Mouse (Mus musculus): ENCODE data around the gene Tespa1. TPM values are rescaled to one million over a fixed set of nuclear protein-coding genes. Genes with fewer than 3 reads are reported as not detected.
"Not testable (repeated sequence)": the region's sequence is repeated elsewhere in the genome, so short reads cannot be mapped to it uniquely, and the experiment has no call there.

Gene Tespa1
- polyA plus RNA-seq, 1 experiment from 2014 or later = 8.1 TPM

- 70% methylated on average over 1 of the region's 1 CpGs for WGBS
- no peak for ATAC-seq (replicated peaks; ENCODE audit: extremely low read depth, insufficient read depth, low FRiP score)
These were observed 8.0 kb downstream of the Tespa1 start for GRCm38 (mm10) chr10:130330711-130331110.

DNA sequence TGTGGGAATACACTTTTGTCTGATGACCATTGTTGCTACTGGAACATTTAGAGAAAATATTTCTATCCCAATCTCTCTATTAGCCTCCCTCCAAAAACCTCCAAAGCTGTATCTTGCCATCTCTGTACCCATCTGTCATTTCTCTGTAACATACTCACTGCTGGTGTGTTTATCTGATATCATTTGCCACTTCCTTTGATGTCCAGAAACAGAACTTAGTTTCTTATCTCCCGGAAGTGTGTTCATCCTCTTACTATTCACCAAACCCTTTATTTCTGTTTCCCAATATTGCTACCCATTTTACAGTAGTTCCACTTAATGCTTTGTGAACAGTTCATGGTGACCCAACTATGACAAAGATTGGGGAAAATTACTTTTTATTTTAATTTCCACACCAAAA, 13.7 kb downstream of the Tespa1 start:
- H3K9ac ChIP-seq (ENCODE audit: low read length) = no peak overlapping the region
- no peak for ATAC-seq (replicated peaks; ENCODE audit: extremely low read depth, insufficient read depth, low FRiP score)
- H3K9me3 ChIP-seq (replicated peaks; ENCODE audit: control insufficient read depth, low read length) = no peaks in the 10 kb centered on the region
- H3K27me3 ChIP-seq (ENCODE audit: control insufficient read depth, insufficient read depth, low read length) = no peaks in the 10 kb centered on the region
- no peaks in the 10 kb centered on the region for H3K4me1 ChIP-seq (ENCODE audit: control insufficient read depth, insufficient read depth, low read length)
- 60% methylated on average over 1 of the region's 1 CpGs for WGBS
- H3K27ac ChIP-seq (ENCODE audit: low read length) = no peak overlapping the region
- H3K4me3 ChIP-seq (ENCODE audit: low read length) = no peak overlapping the region
- H3K4me2 ChIP-seq (ENCODE audit: low read depth, low read length) = no peak overlapping the region
- H3K36me3 ChIP-seq (ENCODE audit: control insufficient read depth, insufficient read depth) = no peaks in the 10 kb centered on the region

More at GRCm38 (mm10) chr10:130330711-130331110, 8.0 kb downstream of the Tespa1 start:
- no peak overlapping the region for H3K9ac ChIP-seq (ENCODE audit: low read length)
- no peaks in the 10 kb centered on the region for H3K27me3 ChIP-seq (ENCODE audit: control insufficient read depth, insufficient read depth, low read length)
- H3K27ac ChIP-seq (ENCODE audit: low read length) = no peak overlapping the region
- H3K4me3 ChIP-seq (ENCODE audit: low read length) = no peak overlapping the region
- no peaks in the 10 kb centered on the region for H3K36me3 ChIP-seq (ENCODE audit: control insufficient read depth, insufficient read depth)
- H3K4me2 ChIP-seq (ENCODE audit: low read depth, low read length) = no peak overlapping the region
- no peaks in the 10 kb centered on the region for H3K4me1 ChIP-seq (ENCODE audit: control insufficient read depth, insufficient read depth, low read length)
- H3K9me3 ChIP-seq (replicated peaks; ENCODE audit: control insufficient read depth, low read length) = no peaks in the 10 kb centered on the region

GRCm38 (mm10) chr10:130337581-130337980, 14.9 kb downstream of the Tespa1 start:
- 52% methylated on average over 2 of the region's 2 CpGs for WGBS
- H3K9ac ChIP-seq (ENCODE audit: low read length) = no peak overlapping the region
- no peaks in the 10 kb centered on the region for H3K36me3 ChIP-seq (ENCODE audit: control insufficient read depth, insufficient read depth)

GRCm38 (mm10) chr10:130340050-130340449, 17.4 kb downstream of the Tespa1 start:
- WGBS = 79% methylated on average over 4 of the region's 4 CpGs
- not testable (repeated sequence) for H3K9me3 ChIP-seq (replicated peaks; ENCODE audit: control insufficient read depth, low read length); H3K27ac ChIP-seq (ENCODE audit: low read length); H3K4me2 ChIP-seq (ENCODE audit: low read depth, low read length); ATAC-seq (replicated peaks; ENCODE audit: extremely low read depth, insufficient read depth, low FRiP score); H3K36me3 ChIP-seq (ENCODE audit: control insufficient read depth, insufficient read depth); H3K4me3 ChIP-seq (ENCODE audit: low read length); H3K9ac ChIP-seq (ENCODE audit: low read length); H3K4me1 ChIP-seq (ENCODE audit: control insufficient read depth, insufficient read depth, low read length); H3K27me3 ChIP-seq (ENCODE audit: control insufficient read depth, insufficient read depth, low read length)

More at GRCm38 (mm10) chr10:130337581-130337980, 14.9 kb downstream of the Tespa1 start:
- no peaks in the 10 kb centered on the region for H3K27me3 ChIP-seq (ENCODE audit: control insufficient read depth, insufficient read depth, low read length)
- no peaks in the 10 kb centered on the region for H3K4me1 ChIP-seq (ENCODE audit: control insufficient read depth, insufficient read depth, low read length)
- no peak overlapping the region; the same call in 1 of the 2 replicates for H3K27ac ChIP-seq (ENCODE audit: low read length)
- no peak overlapping the region for H3K4me3 ChIP-seq (ENCODE audit: low read length)
- H3K9me3 ChIP-seq (replicated peaks; ENCODE audit: control insufficient read depth, low read length) = no peaks in the 10 kb centered on the region
- ATAC-seq (replicated peaks; ENCODE audit: extremely low read depth, insufficient read depth, low FRiP score) = no peak
- no peak overlapping the region for H3K4me2 ChIP-seq (ENCODE audit: low read depth, low read length)

- no peak overlapping the region for H3K27ac ChIP-seq (ENCODE audit: low read length)
- no peak overlapping the region for H3K4me3 ChIP-seq (ENCODE audit: low read length)
- 61% methylated on average over 1 of the region's 1 CpGs for WGBS
- H3K9ac ChIP-seq (ENCODE audit: low read length) = no peak overlapping the region
- H3K27me3 ChIP-seq (ENCODE audit: control insufficient read depth, insufficient read depth, low read length) = no peaks in the 10 kb centered on the region
- no peak overlapping the region for H3K4me2 ChIP-seq (ENCODE audit: low read depth, low read length)
- no peaks in the 10 kb centered on the region for H3K9me3 ChIP-seq (replicated peaks; ENCODE audit: control insufficient read depth, low read length)
- H3K36me3 ChIP-seq (ENCODE audit: control insufficient read depth, insufficient read depth) = no peaks in the 10 kb centered on the region
- ATAC-seq (replicated peaks; ENCODE audit: extremely low read depth, insufficient read depth, low FRiP score) = no peak
- no peaks in the 10 kb centered on the region for H3K4me1 ChIP-seq (ENCODE audit: control insufficient read depth, insufficient read depth, low read length)
These were observed 21.4 kb downstream of the Tespa1 start for GRCm38 (mm10) chr10:130344056-130344455.

- Histone ChIP-seq H3K27me3 (ENCODE audit: control insufficient read depth, insufficient read depth, low read length) (no peaks in the 10 kb centered on the region), H3K36me3 (ENCODE audit: control insufficient read depth, insufficient read depth) (no peaks in the 10 kb centered on the region), H3K9me3 (replicated peaks; ENCODE audit: control insufficient read depth, low read length) (no peaks in the 10 kb centered on the region), H3K4me3 (ENCODE audit: low read length) (no peak overlapping the region), H3K4me1 (ENCODE audit: control insufficient read depth, insufficient read depth, low read length) (no peaks in the 10 kb centered on the region), H3K9ac (ENCODE audit: low read length) (no peak overlapping the region), H3K27ac (ENCODE audit: low read length) (no peak overlapping the region), H3K4me2 (ENCODE audit: low read depth, low read length) (no peak overlapping the region)
- 58% methylated on average over 2 of the region's 2 CpGs for WGBS
- no peak for ATAC-seq (replicated peaks; ENCODE audit: extremely low read depth, insufficient read depth, low FRiP score)
These were observed 40.9 kb downstream of the Tespa1 start for GRCm38 (mm10) chr10:130363438-130364164.

DNA sequence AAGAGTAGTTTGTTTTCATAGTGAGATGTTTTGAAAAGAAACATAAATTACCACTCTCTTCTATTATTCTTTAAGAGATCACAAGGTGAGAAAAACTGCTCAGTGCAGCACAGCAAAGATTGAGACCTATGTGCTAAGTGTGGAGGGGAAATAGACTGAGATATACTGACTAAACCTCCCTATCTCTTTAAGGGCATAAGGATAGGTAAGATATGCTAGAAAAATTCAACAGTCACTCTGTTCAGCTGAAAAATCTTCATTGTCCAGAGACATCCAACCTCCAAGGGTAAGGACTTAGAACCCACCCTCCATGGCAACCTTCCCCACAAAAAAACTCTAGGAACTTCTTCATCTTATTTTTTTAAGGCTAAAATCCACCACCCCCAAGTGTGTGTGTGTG, 42.1 kb downstream of the Tespa1 start:
- H3K4me3 ChIP-seq (ENCODE audit: low read length) = no peak overlapping the region
- no peaks in the 10 kb centered on the region for H3K9me3 ChIP-seq (replicated peaks; ENCODE audit: control insufficient read depth, low read length)
- no peaks in the 10 kb centered on the region for H3K36me3 ChIP-seq (ENCODE audit: control insufficient read depth, insufficient read depth)
- no peak overlapping the region for H3K27ac ChIP-seq (ENCODE audit: low read length)
- no peak for ATAC-seq (replicated peaks; ENCODE audit: extremely low read depth, insufficient read depth, low FRiP score)
- no peaks in the 10 kb centered on the region for H3K4me1 ChIP-seq (ENCODE audit: control insufficient read depth, insufficient read depth, low read length)
- H3K9ac ChIP-seq (ENCODE audit: low read length) = no peak overlapping the region
- no peak overlapping the region for H3K4me2 ChIP-seq (ENCODE audit: low read depth, low read length)
- no peaks in the 10 kb centered on the region for H3K27me3 ChIP-seq (ENCODE audit: control insufficient read depth, insufficient read depth, low read length)

DNA sequence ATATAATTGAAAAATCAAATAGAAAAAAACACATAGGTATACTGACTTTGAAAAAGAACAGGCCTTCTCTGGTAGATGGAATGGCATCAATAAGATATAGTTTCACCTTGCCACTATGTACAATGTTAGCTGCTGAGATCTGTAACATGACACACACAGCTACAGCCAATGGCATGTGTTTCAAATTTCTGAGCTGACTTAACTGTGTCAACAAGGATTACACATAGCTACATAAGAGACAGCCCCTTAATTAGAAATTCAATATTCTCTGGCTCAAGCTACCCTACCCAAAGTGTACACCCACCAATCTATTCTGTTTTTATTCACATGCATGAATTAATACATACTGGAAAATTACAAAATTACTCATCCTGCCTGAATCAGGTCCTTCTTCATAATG, 45.7 kb downstream of the Tespa1 start:
- H3K27ac ChIP-seq (ENCODE audit: low read length) = no peak overlapping the region
- no peak for ATAC-seq (replicated peaks; ENCODE audit: extremely low read depth, insufficient read depth, low FRiP score)
- H3K9ac ChIP-seq (ENCODE audit: low read length) = no peak overlapping the region
- H3K9me3 ChIP-seq (replicated peaks; ENCODE audit: control insufficient read depth, low read length) = no peaks in the 10 kb centered on the region
- no peaks in the 10 kb centered on the region for H3K27me3 ChIP-seq (ENCODE audit: control insufficient read depth, insufficient read depth, low read length)
- no peaks in the 10 kb centered on the region for H3K4me1 ChIP-seq (ENCODE audit: control insufficient read depth, insufficient read depth, low read length)
- no peaks in the 10 kb centered on the region for H3K36me3 ChIP-seq (ENCODE audit: control insufficient read depth, insufficient read depth)
- H3K4me2 ChIP-seq (ENCODE audit: low read depth, low read length) = no peak overlapping the region
- no peak overlapping the region for H3K4me3 ChIP-seq (ENCODE audit: low read length)

- Histone ChIP-seq H3K9ac (ENCODE audit: low read length) (no peak overlapping the region), H3K4me2 (ENCODE audit: low read depth, low read length) (no peak overlapping the region), H3K4me1 (ENCODE audit: control insufficient read depth, insufficient read depth, low read length) (no peaks in the 10 kb centered on the region), H3K9me3 (replicated peaks; ENCODE audit: control insufficient read depth, low read length) (no peaks in the 10 kb centered on the region), H3K27ac (ENCODE audit: low read length) (no peak overlapping the region), H3K27me3 (ENCODE audit: control insufficient read depth, insufficient read depth, low read length) (no peaks in the 10 kb centered on the region), H3K4me3 (ENCODE audit: low read length) (no peak overlapping the region), H3K36me3 (ENCODE audit: control insufficient read depth, insufficient read depth) (no peaks in the 10 kb centered on the region)
- 76% methylated on average over 2 of the region's 2 CpGs for WGBS
- no peak for ATAC-seq (replicated peaks; ENCODE audit: extremely low read depth, insufficient read depth, low FRiP score)
These were observed 47.5 kb downstream of the Tespa1 start for GRCm38 (mm10) chr10:130370005-130370682.
